Mouse (Mus musculus) heart, adult 2 months (tissue): Measurements from ENCODE around the gene Tmsb15l.

Experiments
- CTCF ChIP-seq: fragments of 200-600 bp; IDR thresholded peaks from 2 replicates; pipeline ENCODE4 v1.8.1; 2022; ENCODE audit warnings: antibody characterized with exemption, mild to moderate bottlenecking, moderate library complexity
- POLR2A ChIP-seq: fragments of 200-500 bp; IDR thresholded peaks from 2 replicates; pipeline ENCODE4 v1.6.1; 2011; ENCODE audit warnings: mild to moderate bottlenecking, low read depth, low read length, control low read depth; ENCODE audit not compliant: insufficient read depth

- TF ChIP-seq POLR2A (no peak), CTCF (no peak)
These were observed 16.4 kb upstream of the Tmsb15l start, which contains the start of gene Zcchc18 for GRCm38 (mm10) chrX:136992978-136993547.
